Mouse (Mus musculus) midbrain, embryonic 14.5 days (tissue): ENCODE results near the gene Tank. TPM values are rescaled to one million over a fixed set of nuclear protein-coding genes. Genes with fewer than 3 reads are reported as not detected.

ENCODE experiments used
- ATAC-seq: fragments of 200-750 bp; cut with Nextera tagmentation; 2 replicates; pipeline ENCODE4 v1.8.0; 2017; ENCODE audit warnings: moderate number of reproducible peaks, moderate library complexity; ENCODE audit not compliant: low FRiP score, low TSS enrichment
- DNase-seq: peaks from one replicate; pipeline ENCODE4 v3.0.0-alpha.2; 2015
- H3K27ac ChIP-seq: fragments of 300-500 bp; sonication (generic); replicated peaks from 2 replicates; pipeline ENCODE4 v1.5.1; 2014; ENCODE audit warnings: mild to moderate bottlenecking, low read depth, low read length, moderate library complexity
- H3K27me3 ChIP-seq: fragments of 300-500 bp; sonication (generic); 2 replicates; pipeline ENCODE4 v1.6.1; 2014; ENCODE audit warnings: low read length, control low read depth, mixed read lengths; ENCODE audit not compliant: control insufficient read depth, insufficient read depth
- H3K36me3 ChIP-seq: fragments of 300-500 bp; sonication (generic); 2 replicates; pipeline ENCODE4 v1.6.1; 2014; ENCODE audit warnings: low read length, control low read depth; ENCODE audit not compliant: control insufficient read depth, insufficient read depth
- H3K4me1 ChIP-seq: fragments of 300-500 bp; sonication (generic); 2 replicates; pipeline ENCODE4 v1.6.1; 2014; ENCODE audit warnings: mild to moderate bottlenecking, antibody characterized with exemption, low read length, control low read depth; ENCODE audit not compliant: control insufficient read depth, insufficient read depth
- H3K4me2 ChIP-seq: fragments of 300-500 bp; sonication (generic); 2 replicates; pipeline ENCODE4 v1.6.1; 2014; ENCODE audit warnings: mild to moderate bottlenecking, low read length, moderate library complexity
- H3K4me3 ChIP-seq: fragments of 300-500 bp; sonication (generic); replicated peaks from 2 replicates; pipeline ENCODE4 v1.5.1; 2014; ENCODE audit warnings: low read depth, low read length
- H3K9ac ChIP-seq: fragments of 300-500 bp; sonication (generic); replicated peaks from 2 replicates; pipeline ENCODE4 v1.6.1; 2014; ENCODE audit warnings: mild to moderate bottlenecking, low read length, moderate library complexity
- H3K9me3 ChIP-seq: fragments of 300-500 bp; sonication (generic); 2 replicates; pipeline ENCODE4 v1.6.1; 2016; ENCODE audit warnings: low read length, control low read depth, mixed read lengths; ENCODE audit not compliant: control insufficient read depth
- WGBS: fragments of 180-500 bp; shearing (Covaris S2); extraction: QIAGEN DNeasy Blood & Tissue Kit; methylation state at CpG from one replicate; pipeline ENCODE4 v1.1.7; 2014; 5-methylcytosine and 5-hydroxymethylcytosine counted together
- polyA plus RNA-seq: library from polyadenylated mRNA; unstranded; fragments of >200 nt; fragmentation: Nextera tagmentation; extraction: Ambion mirVana; gene quantifications from 2 replicates; pipeline ENCODE4 v1.2.1, GENCODE M21; 2014

The Tank gene
- polyA plus RNA-seq, 1 experiment from 2014 or later, result 37.1 TPM

- ATAC-seq, result no peak
- Histone ChIP-seq H3K27me3 (no peaks in the 10 kb centered on the region), H3K27ac (no peak overlapping the region), H3K4me2 (no peak overlapping the region), H3K4me3 (no peak overlapping the region), H3K36me3 (no peaks in the 10 kb centered on the region), H3K9me3 (no peaks in the 10 kb centered on the region), H3K4me1 (no peaks in the 10 kb centered on the region), H3K9ac (no peak overlapping the region)
- WGBS, result 92% methylated on average over 3 of the region's 3 CpGs
- DNase-seq, result no peak
Observed at GRCm38 (mm10) chr2:61576497-61576896, 1.9 kb upstream of the Tank start.

- H3K36me3 ChIP-seq, result no peaks in the 10 kb centered on the region
- H3K9ac ChIP-seq, result no peak overlapping the region
- H3K4me2 ChIP-seq, result no peak overlapping the region
- no peak overlapping the region for H3K27ac ChIP-seq
- H3K4me3 ChIP-seq, result no peak overlapping the region
- WGBS, result 91% methylated on average over 17 of the region's 17 CpGs
- H3K4me1 ChIP-seq, result no peaks in the 10 kb centered on the region
- no peaks in the 10 kb centered on the region for H3K27me3 ChIP-seq
- no peak for DNase-seq
- no peak for ATAC-seq
- H3K9me3 ChIP-seq, result no peaks in the 10 kb centered on the region
Observed at GRCm38 (mm10) chr2:61576928-61577695, 1.3 kb upstream of the Tank start.

DNA sequence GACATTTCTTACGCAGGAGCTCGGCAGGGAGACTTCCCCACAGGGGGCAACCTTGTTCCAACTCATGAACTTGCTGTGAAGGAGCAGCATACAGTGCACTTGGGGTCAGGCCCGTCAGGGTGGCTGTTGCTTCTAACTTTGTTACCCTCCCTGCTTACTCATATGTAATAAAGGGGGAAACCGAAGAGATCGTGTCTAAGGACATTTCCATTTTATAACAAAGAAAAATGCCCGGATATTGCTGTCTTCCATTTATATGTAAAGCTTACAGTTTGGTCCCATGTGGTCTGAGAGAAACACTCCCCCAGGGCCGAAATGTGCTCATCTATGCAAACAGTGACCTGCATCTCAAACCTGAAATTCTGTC, 706 bp upstream of the Tank start:
- DNase-seq (no peak), ATAC-seq (no peak)
- no peaks in the 10 kb centered on the region for H3K9me3 ChIP-seq
- no peaks in the 10 kb centered on the region for H3K27me3 ChIP-seq
- H3K27ac ChIP-seq, result no peak overlapping the region
- no peaks in the 10 kb centered on the region for H3K4me1 ChIP-seq
- H3K9ac ChIP-seq, result no peak overlapping the region
- no peaks in the 10 kb centered on the region for H3K36me3 ChIP-seq
- no peak overlapping the region for H3K4me2 ChIP-seq
- 75% methylated on average over 7 of the region's 7 CpGs for WGBS
- H3K4me3 ChIP-seq, result no peak overlapping the region

GRCm38 (mm10) chr2:61579501-61579990, 1.2 kb downstream of the Tank start:
- Histone ChIP-seq H3K4me2 (no peak overlapping the region), H3K9ac (no peak overlapping the region), H3K27ac (no peak overlapping the region), H3K27me3 (no peaks in the 10 kb centered on the region), H3K36me3 (no peaks in the 10 kb centered on the region), H3K9me3 (no peaks in the 10 kb centered on the region), H3K4me3 (no peak overlapping the region), H3K4me1 (no peaks in the 10 kb centered on the region)
- no peak for DNase-seq
- ATAC-seq, result no peak
- WGBS, result 83% methylated on average over 3 of the region's 3 CpGs

DNA sequence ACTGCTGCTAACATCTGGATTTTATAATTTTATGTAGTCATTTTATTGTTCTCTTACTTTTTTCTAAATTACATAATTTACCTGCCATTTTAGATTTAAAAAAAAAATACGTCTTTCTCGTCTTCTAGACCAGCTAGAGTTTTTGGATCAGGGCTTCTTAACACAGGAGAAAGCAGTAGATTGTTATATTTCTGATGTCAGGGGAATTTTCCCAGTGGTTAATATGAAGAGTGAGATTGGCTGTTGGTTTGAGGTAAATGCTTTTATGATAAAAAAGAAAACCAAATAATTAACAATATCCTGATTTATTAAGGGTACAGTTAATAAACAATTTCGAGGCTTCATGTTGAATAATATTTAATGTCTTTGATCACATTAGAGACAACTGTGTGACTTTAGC, 1.7 kb downstream of the Tank start:
- H3K9me3 ChIP-seq, result no peaks in the 10 kb centered on the region
- H3K36me3 ChIP-seq, result no peaks in the 10 kb centered on the region
- ATAC-seq, result no peak
- no peak overlapping the region for H3K4me3 ChIP-seq
- no peak overlapping the region for H3K4me2 ChIP-seq
- 93% methylated on average over 3 of the region's 3 CpGs for whole genome bisulfite sequencing
- H3K27ac ChIP-seq, result no peak overlapping the region
- no peak overlapping the region for H3K9ac ChIP-seq
- H3K27me3 ChIP-seq, result no peaks in the 10 kb centered on the region
- DNase-seq, result no peak
- no peaks in the 10 kb centered on the region for H3K4me1 ChIP-seq

DNA sequence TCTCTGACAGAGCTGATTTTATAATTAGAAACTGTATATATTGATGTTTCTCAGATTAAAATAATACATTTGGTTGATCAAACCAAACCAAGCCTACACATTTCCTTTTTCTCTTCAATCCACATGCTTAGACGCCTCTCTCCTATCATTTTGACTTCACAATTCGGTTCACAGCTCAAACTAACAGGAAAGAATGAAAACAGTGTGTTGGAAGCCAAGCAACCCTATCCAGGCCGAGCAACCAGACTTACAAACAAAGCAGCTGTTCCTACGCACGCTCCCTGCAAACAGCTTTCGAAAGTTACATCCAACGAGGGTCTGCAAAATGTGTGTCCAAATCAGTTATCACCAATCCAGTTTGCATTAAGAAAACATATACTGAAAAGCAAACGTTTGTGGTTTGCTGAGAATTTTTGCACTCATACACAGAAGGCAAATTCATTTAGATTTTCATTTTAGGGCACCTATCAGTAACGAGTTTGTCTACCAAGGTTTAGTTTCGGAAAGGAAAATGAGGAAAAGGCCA, 2.2 kb downstream of the Tank start:
- Histone ChIP-seq H3K36me3 (no peaks in the 10 kb centered on the region), H3K27me3 (no peaks in the 10 kb centered on the region), H3K4me1 (no peaks in the 10 kb centered on the region), H3K4me2 (no peak overlapping the region), H3K27ac (no peak overlapping the region), H3K4me3 (no peak overlapping the region), H3K9ac (no peak overlapping the region), H3K9me3 (no peaks in the 10 kb centered on the region)
- DNase-seq (no peak), ATAC-seq (no peak)
- WGBS, result 82% methylated on average over 10 of the region's 10 CpGs

GRCm38 (mm10) chr2:61582578-61583315, 4.4 kb downstream of the Tank start:
- Histone ChIP-seq H3K27me3 (no peaks in the 10 kb centered on the region), H3K27ac (no peak overlapping the region), H3K9me3 (no peaks in the 10 kb centered on the region), H3K36me3 (no peaks in the 10 kb centered on the region), H3K4me2 (no peak overlapping the region), H3K9ac (no peak overlapping the region), H3K4me3 (no peak overlapping the region), H3K4me1 (no peaks in the 10 kb centered on the region)
- no peak for ATAC-seq
- WGBS, result 91% methylated on average over 5 of the region's 5 CpGs
- DNase-seq, result no peak

DNA sequence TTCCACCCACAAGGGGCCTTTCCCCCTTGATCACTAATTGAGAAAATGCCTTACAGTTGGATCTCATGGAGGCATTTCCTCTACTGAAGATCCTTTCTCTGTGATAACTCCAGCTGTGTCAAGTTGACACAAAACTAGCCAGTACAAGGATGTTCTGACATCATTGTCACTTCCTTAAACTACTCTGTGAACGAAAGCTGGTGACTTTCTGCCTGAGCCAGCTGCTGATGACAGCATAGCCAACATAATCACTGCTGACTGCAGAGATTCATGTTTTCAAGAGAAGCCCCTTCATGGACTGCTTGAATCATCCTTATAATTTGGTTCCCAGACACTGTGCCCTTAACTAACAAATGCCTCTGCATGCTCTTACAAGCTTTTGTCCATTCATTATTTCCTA, 7.1 kb downstream of the Tank start:
- Histone ChIP-seq H3K4me1 (no peaks in the 10 kb centered on the region), H3K27ac (no peak overlapping the region), H3K4me3 (no peak overlapping the region), H3K9me3 (no peaks in the 10 kb centered on the region), H3K36me3 (no peaks in the 10 kb centered on the region), H3K4me2 (no peak overlapping the region), H3K27me3 (no peaks in the 10 kb centered on the region), H3K9ac (no peak overlapping the region)
- WGBS, result 75% methylated on average over 1 of the region's 1 CpGs
- ATAC-seq (no peak), DNase-seq (no peak)
